Mouse (Mus musculus) megakaryocyte, adult 5-6 weeks (primary cell): Measurements from ENCODE around the gene Smpd3. TPM values are rescaled to one million over a fixed set of nuclear protein-coding genes. Genes with fewer than 3 reads are reported as not detected.

Source experiments
- ATAC-seq: 2 replicates; pipeline ENCODE4 v1.8.0; 2016; ENCODE audit warnings: mild to moderate bottlenecking, inconsistent platforms; ENCODE audit not compliant: poor library complexity, severe bottlenecking
- total RNA-seq, 2 experiments: library from RNA; stranded (forward) in 1 of 2; stranded (reverse) in 1 of 2; fragments of 153-499, 151-499 nt in 1 of 2; fragments of 221-1000, 200-1000 nt in 1 of 2; gene quantifications; 2 replicates each; pipeline versions ENCODE4 v1.2.3 to v1.2.4; 2015 to 2017

Gene Smpd3
- total RNA-seq, 2 experiments from 2014 or later = 0.07 to 0.09 TPM

DNA sequence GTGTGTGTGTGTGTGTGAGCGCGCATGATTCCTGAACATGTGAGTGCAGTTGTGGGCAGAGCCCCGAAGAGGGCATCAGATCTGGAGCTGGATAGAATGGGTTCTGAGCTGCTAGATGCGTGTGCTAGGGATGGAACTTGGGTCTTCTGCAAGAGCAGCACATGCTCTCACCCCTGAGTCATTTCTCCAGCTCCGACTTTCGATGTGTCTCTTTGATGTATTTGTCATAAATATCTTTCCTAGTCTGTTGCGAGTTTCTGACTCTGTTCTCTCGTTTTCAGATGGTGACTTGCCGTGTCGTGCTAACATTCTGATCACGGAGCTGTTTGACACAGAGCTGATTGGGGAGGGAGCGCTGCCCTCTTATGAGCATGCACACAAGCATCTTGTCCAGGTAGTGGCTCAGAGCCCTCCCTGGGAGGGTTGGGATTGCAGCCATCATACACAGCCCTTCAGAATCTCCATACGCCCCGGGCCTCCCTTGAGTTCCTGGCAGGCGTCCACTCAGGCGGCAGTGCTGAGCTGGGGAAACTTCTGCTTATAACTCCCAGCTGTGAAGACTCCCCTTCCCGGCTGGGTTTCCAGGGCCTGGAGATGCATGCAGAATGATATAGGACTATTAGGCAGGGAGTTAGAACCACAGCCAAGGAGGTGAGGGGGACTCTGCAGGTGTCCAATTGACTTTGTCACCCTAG is 103.1 kb downstream of the Smpd3 start:
- no peak for ATAC-seq

DNA sequence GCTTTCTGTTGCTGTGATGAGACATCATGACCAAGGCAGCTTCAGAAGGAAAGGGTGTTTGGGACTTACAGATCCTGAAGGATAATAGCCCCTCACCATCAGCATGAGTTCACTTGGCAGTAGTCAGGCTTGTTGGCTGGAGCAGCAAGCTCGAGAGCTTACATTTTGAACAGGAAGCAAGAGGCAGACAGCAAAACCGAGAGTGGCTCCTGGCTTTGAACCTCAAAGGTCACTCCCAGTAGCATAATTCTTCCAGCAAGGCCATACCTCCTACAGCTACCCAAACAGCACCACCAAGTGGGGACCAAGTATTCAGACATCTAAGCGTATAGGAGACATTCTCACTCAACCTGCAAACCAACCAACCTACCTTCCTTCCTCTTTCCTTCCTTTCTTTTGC is 105.0 kb downstream of the Smpd3 start:
- no peak for ATAC-seq

DNA sequence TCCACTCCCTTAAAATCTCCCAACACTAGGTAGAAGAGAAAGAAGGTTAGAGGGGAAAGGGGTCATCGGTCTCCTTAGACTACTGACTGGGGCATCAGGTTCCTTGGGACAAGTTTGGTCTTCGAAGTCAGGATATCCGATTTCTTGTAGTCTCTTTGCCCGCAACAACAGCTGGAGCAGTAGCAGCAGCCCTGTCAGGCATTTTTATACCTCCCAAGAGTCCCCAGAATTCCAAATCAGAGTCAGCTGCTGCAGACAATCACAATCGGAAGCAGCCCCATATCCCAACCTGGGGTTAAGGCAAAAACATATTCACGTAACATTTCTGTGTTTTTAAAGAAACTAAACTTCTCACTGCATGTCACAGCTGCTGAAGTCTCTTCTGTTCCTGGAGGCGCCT is 106.3 kb downstream of the Smpd3 start:
- no peak for ATAC-seq

DNA sequence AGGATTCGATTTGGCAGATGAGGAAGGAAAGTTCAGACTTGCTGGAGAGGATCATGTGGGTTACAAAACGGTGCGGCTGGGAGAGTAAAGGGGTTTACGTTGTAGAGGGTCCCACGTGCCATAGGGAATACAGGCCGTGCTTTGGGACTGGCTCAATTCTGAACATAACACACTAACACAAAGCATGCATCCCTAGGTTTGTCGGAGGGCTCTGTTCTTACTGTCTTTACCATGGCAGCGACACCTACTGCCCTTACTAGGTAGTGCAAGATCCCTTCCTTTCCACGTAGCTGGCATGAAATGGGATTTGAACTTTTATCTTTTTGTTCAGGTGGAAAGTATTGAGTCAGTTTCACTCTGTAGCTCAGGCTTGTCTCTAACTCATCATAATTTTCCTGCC is 111.2 kb downstream of the Smpd3 start:
- ATAC-seq = peak; percentile 69; the same call in 1 of the 2 replicates

DNA sequence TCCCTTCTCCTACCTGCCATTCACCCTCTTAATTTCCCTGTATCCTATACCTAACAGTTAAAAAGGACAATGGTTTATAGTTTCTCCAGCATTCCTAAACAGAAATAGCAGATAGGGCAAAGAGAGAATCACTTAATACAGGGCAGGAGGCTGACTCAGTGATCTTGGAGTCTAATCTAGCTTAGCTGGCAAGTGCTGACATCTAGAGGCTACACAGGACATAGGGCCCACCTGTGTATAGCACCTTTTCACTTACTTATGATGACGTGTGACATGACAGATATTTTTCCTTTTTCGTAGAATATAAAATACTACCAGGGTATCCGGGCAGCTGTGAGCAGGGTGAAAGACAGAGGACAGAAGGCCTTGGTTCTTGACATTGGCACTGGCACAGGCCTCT is 118.2 kb downstream of the Smpd3 start:
- ATAC-seq = no peak

DNA sequence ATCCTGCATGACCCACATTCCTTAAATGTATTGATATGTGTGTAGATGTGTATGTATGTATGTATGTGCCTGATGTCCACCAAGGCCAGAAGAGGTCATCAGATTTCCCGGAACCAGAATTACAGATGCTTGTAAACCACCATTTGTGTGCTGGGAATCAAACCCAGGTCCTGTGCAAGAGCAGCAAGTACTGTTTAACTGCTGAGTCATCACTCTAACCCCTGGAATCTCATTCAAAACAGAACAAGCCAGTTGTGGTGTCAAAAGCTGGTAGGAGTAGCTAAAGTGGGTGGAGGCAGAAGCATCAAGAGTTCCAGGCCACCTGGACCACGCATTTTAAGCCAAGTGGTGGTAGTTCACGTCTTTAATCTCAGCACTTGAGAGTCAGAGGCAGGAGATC is 123.8 kb downstream of the Smpd3 start:
- ATAC-seq = no peak

DNA sequence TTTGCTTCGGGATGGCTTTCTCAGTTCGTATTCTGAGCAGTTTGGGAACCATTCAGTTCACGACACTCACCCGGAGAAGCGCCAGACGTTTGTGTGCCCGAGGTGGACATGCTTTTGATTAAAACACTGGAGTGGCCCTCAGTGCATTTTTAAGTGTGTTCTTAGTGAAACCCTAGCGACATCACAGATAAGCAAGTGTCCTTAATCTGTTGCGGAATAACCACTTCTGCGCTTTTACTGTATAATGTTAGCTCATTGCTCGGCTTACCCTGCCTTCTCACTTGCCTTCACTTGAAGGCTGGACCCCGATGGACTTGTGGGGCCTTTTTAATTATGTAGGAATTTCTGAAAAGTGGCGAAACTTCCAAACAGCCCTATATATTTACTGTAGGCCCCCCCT is 126.4 kb downstream of the Smpd3 start:
- peak; percentile 2; the same call in 1 of the 2 replicates for ATAC-seq

DNA sequence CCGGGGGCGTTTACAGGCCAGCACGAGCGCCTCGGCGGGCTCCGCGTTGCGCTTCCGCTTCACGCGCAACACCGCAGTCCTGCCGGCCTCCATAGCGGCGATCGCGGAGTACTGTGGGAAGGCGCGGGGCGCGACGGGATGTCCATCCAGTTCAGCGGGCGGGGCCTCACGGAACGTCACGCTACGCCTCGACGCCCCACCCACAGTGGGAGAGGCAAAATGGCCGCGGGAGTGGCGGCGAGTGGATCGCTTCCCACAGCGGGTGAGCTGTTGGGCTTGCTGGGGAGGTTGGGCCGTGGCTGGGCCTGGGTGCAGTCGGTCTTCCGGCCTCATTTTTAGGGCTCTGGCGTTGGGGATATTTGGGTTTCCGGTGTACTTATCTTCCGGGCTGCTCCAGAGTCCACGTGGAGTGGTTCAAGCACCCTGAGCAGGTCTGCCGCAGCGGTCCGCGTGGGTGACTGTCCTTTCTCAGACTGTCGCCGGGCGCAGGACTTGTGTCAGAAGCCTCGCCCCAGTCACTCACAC is 126.9 kb downstream of the Smpd3 start, which contains the start of the genes Slc7a6os and Prmt7:
Gene Slc7a6os (minus strand): TSS at position 115 of the 525 bp plus-strand sequence.
Gene Prmt7 (plus strand): TSS at position 116 of the 525 bp plus-strand sequence.
- peak; percentile 99 for ATAC-seq

DNA sequence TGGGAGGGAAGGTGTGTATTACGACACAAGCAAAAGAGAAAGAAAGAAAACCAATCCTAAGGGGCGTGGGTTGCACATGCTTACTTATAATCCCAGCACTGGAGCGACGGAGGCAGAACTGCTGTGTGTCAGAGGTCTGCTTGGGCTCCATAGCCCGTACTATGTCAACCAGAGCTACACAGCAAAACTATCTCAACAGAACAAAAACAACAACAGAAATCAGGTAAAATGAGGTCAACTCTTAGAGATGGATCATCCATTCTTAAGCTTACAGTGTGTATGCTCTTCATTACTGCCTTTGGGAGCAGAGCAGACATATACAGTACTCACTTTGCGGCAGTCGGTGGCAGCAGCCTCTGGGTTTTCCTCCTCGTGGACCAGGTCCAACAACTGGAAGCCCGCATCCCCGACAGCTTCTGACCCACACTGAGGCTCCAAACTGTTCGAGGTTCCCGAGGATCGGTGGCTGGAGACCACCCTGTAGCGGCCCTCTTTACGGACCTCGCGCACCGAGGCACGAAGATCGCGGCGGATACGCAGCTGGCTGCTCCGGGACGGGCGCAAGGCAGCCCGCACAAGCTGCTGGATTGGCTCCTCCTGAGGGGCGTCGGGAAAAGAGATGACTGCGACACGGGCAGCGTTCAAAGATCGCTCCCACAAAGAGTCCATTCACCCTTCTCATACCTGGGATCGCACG is 127.6 kb downstream of the Smpd3 start:
- 0 out of 2 replicates have a peak, but pooled peaks have one; percentile 10 for ATAC-seq

Other genes starting within 250 kb of the Smpd3 start
- not detected in 2 replicates for gene Esrp2, start 201.0 kb downstream of the Smpd3 start, total RNA-seq (2015)
- gene Esrp2, start 201.0 kb downstream of the Smpd3 start, total RNA-seq (2017) = not detected in 2 replicates
- 13.8 and 15.8 TPM in 2 replicates for gene Pla2g15, start 187.6 kb downstream of the Smpd3 start, total RNA-seq (2015)
- 12.9 and 15.8 TPM in 2 replicates for gene Pla2g15, start 187.6 kb downstream of the Smpd3 start, total RNA-seq (2017)
- gene Slc7a6, start 169.1 kb downstream of the Smpd3 start, total RNA-seq (2015) = 9.7 and 10.3 TPM in 2 replicates
- gene Slc7a6, start 169.1 kb downstream of the Smpd3 start, total RNA-seq (2017) = 7.6 and 9.4 TPM in 2 replicates
- gene Slc7a6os, start 127.1 kb downstream of the Smpd3 start, total RNA-seq (2015) = 34.1 and 36.0 TPM in 2 replicates
- gene Slc7a6os, start 127.1 kb downstream of the Smpd3 start, total RNA-seq (2017) = 24.8 and 34.4 TPM in 2 replicates
- gene Prmt7, start 127.1 kb downstream of the Smpd3 start, total RNA-seq (2015) = 2.7 and 3.7 TPM in 2 replicates
- 10.3 and 11.6 TPM in 2 replicates for gene Prmt7, start 127.1 kb downstream of the Smpd3 start, total RNA-seq (2017)
- gene Zfp90, start 77.3 kb upstream of the Smpd3 start, total RNA-seq (2015) = 7.7 and 7.8 TPM in 2 replicates
- 8.4 and 12.0 TPM in 2 replicates for gene Zfp90, start 77.3 kb upstream of the Smpd3 start, total RNA-seq (2017)
- not detected in 2 replicates for gene 6030452D12Rik, start 162.5 kb upstream of the Smpd3 start, total RNA-seq (2015)
- gene 6030452D12Rik, start 162.5 kb upstream of the Smpd3 start, total RNA-seq (2017) = not detected in 2 replicates
- gene Cdh3, start 172.9 kb upstream of the Smpd3 start, total RNA-seq (2015) = not detected in 2 replicates
- not detected in 2 replicates for gene Cdh3, start 172.9 kb upstream of the Smpd3 start, total RNA-seq (2017)
- gene Gm10073, start 235.5 kb upstream of the Smpd3 start, total RNA-seq (2015) = 53.0 and 66.6 TPM in 2 replicates
- gene Gm10073, start 235.5 kb upstream of the Smpd3 start, total RNA-seq (2017) = 5.4 and 6.9 TPM in 2 replicates